Mouse (Mus musculus) MEL (cell line): Measurements from ENCODE around the gene Rpl7l1. TPM values are rescaled to one million over a fixed set of nuclear protein-coding genes. Genes with fewer than 3 reads are reported as not detected.

Experiments
- DNase-seq: peaks from one replicate; pipeline ENCODE4 v3.0.0; 2011; ENCODE audit warnings: low read depth, low spot score
- H3K27ac ChIP-seq: 2 replicates; pipeline ENCODE4 v1.5.1; 2012; ENCODE audit warnings: low read depth, mild to moderate bottlenecking, control low read depth, low read length, moderate library complexity; ENCODE audit not compliant: control insufficient read depth
- H3K27me3 ChIP-seq, 2 experiments: fragments of 150-350 bp in 1 of 2; sonication (generic) in 1 of 2; 2 replicates each; pipeline ENCODE4 v1.6.1; 2012; ENCODE audit warnings: low read length in 2 of 2, mild to moderate bottlenecking in 2 of 2, improper control_type of control experiment in 1 of 2, moderate library complexity in 1 of 2; ENCODE audit not compliant: insufficient read depth in 2 of 2, control insufficient read depth in 1 of 2
- H3K36me3 ChIP-seq, 2 experiments: 2 replicates each; pipeline ENCODE4 v1.6.1; 2012 to 2014; ENCODE audit warnings: low read length in 2 of 2, improper control_type of control experiment in 1 of 2, inconsistent platforms in 1 of 2, mild to moderate bottlenecking in 1 of 2; ENCODE audit not compliant: insufficient read depth in 2 of 2, control insufficient read depth in 1 of 2
- H3K4me1 ChIP-seq, 2 experiments: fragments of 150-350 bp in 1 of 2; sonication (generic) in 1 of 2; 2 replicates each; pipeline ENCODE4 v1.6.1; 2012; ENCODE audit warnings: low read length in 2 of 2, improper control_type of control experiment in 1 of 2, mild to moderate bottlenecking in 1 of 2; ENCODE audit not compliant: insufficient read depth in 2 of 2, control insufficient read depth in 1 of 2
- H3K4me3 ChIP-seq, 2 experiments: fragments of 150-350 bp in 1 of 2; sonication (generic) in 1 of 2; 2 replicates each; pipeline ENCODE4 v1.5.1; 2012; ENCODE audit warnings: low read depth in 2 of 2, low read length in 2 of 2, mild to moderate bottlenecking in 2 of 2, moderate library complexity in 2 of 2, control low read depth in 1 of 2, improper control_type of control experiment in 1 of 2; ENCODE audit not compliant: control insufficient read depth in 1 of 2, insufficient read depth in 1 of 2
- H3K79me2 ChIP-seq: 2 replicates; pipeline ENCODE4 v1.6.1; 2012; ENCODE audit warnings: mild to moderate bottlenecking, low read length, moderate library complexity; ENCODE audit not compliant: control insufficient read depth, poor library complexity, insufficient read depth
- H3K9ac ChIP-seq: 2 replicates; pipeline ENCODE4 v1.6.1; 2012; ENCODE audit warnings: low read depth, mild to moderate bottlenecking, control low read depth, low read length, moderate library complexity; ENCODE audit not compliant: control insufficient read depth, poor library complexity, severe bottlenecking
- H3K9me3 ChIP-seq: fragments of 150-350 bp; sonication (generic); replicated peaks from 2 replicates; pipeline ENCODE4 v1.6.1; 2012; ENCODE audit warnings: mild to moderate bottlenecking, low read length, improper control_type of control experiment, moderate library complexity; ENCODE audit not compliant: insufficient read depth
- BHLHE40 ChIP-seq: IDR thresholded peaks from 2 replicates; pipeline ENCODE4 v1.6.1; 2012; ENCODE audit warnings: low read depth, mild to moderate bottlenecking, inconsistent platforms, low read length, improper control_type of control experiment, borderline replicate concordance
- CHD1 ChIP-seq: IDR thresholded peaks from 2 replicates; pipeline ENCODE4 v1.6.1; 2012; ENCODE audit warnings: low read depth, mild to moderate bottlenecking, inconsistent platforms, low read length, improper control_type of control experiment
- CHD2 ChIP-seq: IDR thresholded peaks from 2 replicates; pipeline ENCODE4 v1.6.1; 2011; ENCODE audit warnings: low read length, improper control_type of control experiment
- CTCF ChIP-seq, 3 experiments: IDR thresholded peaks in 2 of 3; conservative IDR thresholded peaks in 1 of 3; 2 replicates each; pipeline ENCODE4 v1.5.1; 2011 to 2012; ENCODE audit warnings: low read length in 3 of 3, low read depth in 2 of 3, mild to moderate bottlenecking in 2 of 3, improper control_type of control experiment in 1 of 3, inconsistent platforms in 1 of 3, mixed read lengths in 1 of 3, moderate library complexity in 1 of 3; ENCODE audit not compliant: control insufficient read depth in 1 of 3, insufficient read depth in 1 of 3, poor library complexity in 1 of 3, severe bottlenecking in 1 of 3
- E2F4 ChIP-seq: IDR thresholded peaks from 2 replicates; pipeline ENCODE4 v1.6.1; 2011; ENCODE audit warnings: low read depth, low read length, improper control_type of control experiment, borderline replicate concordance
- ETS1 ChIP-seq: IDR thresholded peaks from 2 replicates; pipeline ENCODE4 v1.6.1; 2012; ENCODE audit warnings: low read depth, mild to moderate bottlenecking, inconsistent platforms, low read length, improper control_type of control experiment, moderate library complexity
- GATA1 ChIP-seq: IDR thresholded peaks from 2 replicates; pipeline ENCODE4 v1.6.1; 2011; ENCODE audit warnings: low read depth, low read length, improper control_type of control experiment
- HCFC1 ChIP-seq: IDR thresholded peaks from 2 replicates; pipeline ENCODE4 v1.6.1; 2012; ENCODE audit warnings: low read depth, mild to moderate bottlenecking, inconsistent platforms, low read length, improper control_type of control experiment, moderate library complexity
- JUND ChIP-seq: IDR thresholded peaks from 2 replicates; pipeline ENCODE4 v1.6.1; 2011; ENCODE audit warnings: low read depth, mild to moderate bottlenecking, improper control_type of control experiment, low read length
- KAT2A ChIP-seq: conservative IDR thresholded peaks from 2 replicates; pipeline ENCODE4 v1.6.1; 2012; ENCODE audit warnings: low read depth, low read length, improper control_type of control experiment, inconsistent platforms
- MAFK ChIP-seq: IDR thresholded peaks from 2 replicates; pipeline ENCODE4 v1.6.1; 2011; ENCODE audit warnings: low read depth, mild to moderate bottlenecking, low read length, improper control_type of control experiment, borderline replicate concordance
- MAX ChIP-seq: IDR thresholded peaks from 2 replicates; pipeline ENCODE4 v1.6.1; 2011; ENCODE audit warnings: low read length, improper control_type of control experiment
- MEF2A ChIP-seq: IDR thresholded peaks from 2 replicates; pipeline ENCODE4 v1.6.1; 2014; ENCODE audit warnings: low read depth, mild to moderate bottlenecking, inconsistent platforms, low read length, improper control_type of control experiment; ENCODE audit not compliant: poor library complexity, insufficient replicate concordance, severe bottlenecking; ENCODE audit errors: extremely low read depth
- MYC ChIP-seq: IDR thresholded peaks from 2 replicates; pipeline ENCODE4 v1.6.1; 2011; ENCODE audit warnings: low read depth, mild to moderate bottlenecking, low read length, improper control_type of control experiment, moderate library complexity
- NELFE ChIP-seq: IDR thresholded peaks from 2 replicates; pipeline ENCODE4 v1.6.1; 2011; ENCODE audit warnings: low read depth, low read length, improper control_type of control experiment
- NRF1 ChIP-seq: IDR thresholded peaks from 2 replicates; pipeline ENCODE4 v1.6.1; 2014; ENCODE audit warnings: low read depth, mild to moderate bottlenecking, inconsistent platforms, low read length, improper control_type of control experiment, moderate library complexity; ENCODE audit not compliant: poor library complexity, insufficient read depth, severe bottlenecking
- POLR2AphosphoS2 ChIP-seq: IDR thresholded peaks from 2 replicates; pipeline ENCODE4 v1.6.1; 2011; ENCODE audit warnings: low read length, improper control_type of control experiment
- RAD21 ChIP-seq: IDR thresholded peaks from 2 replicates; pipeline ENCODE4 v1.6.1; 2011; ENCODE audit warnings: mild to moderate bottlenecking, low read depth, low read length, improper control_type of control experiment
- RCOR1 ChIP-seq: IDR thresholded peaks from 2 replicates; pipeline ENCODE4 v1.6.1; 2012; ENCODE audit warnings: low read depth, mild to moderate bottlenecking, inconsistent platforms, low read length, improper control_type of control experiment
- SIN3A ChIP-seq: IDR thresholded peaks from 2 replicates; pipeline ENCODE4 v1.6.1; 2012; ENCODE audit warnings: low read length, improper control_type of control experiment, inconsistent platforms
- SMC3 ChIP-seq: IDR thresholded peaks from 2 replicates; pipeline ENCODE4 v1.6.1; 2011; ENCODE audit warnings: low read depth, low read length, improper control_type of control experiment
- TAL1 ChIP-seq: IDR thresholded peaks from 2 replicates; pipeline ENCODE4 v1.6.1; 2012; ENCODE audit warnings: mild to moderate bottlenecking, inconsistent platforms, low read length, moderate library complexity, mixed read lengths
- TBP ChIP-seq: IDR thresholded peaks from 2 replicates; pipeline ENCODE4 v1.8.0; 2011; ENCODE audit warnings: low read depth, low read length, improper control_type of control experiment
- UBTF ChIP-seq: IDR thresholded peaks from 2 replicates; pipeline ENCODE4 v1.6.1; 2012; ENCODE audit warnings: low read depth, mild to moderate bottlenecking, inconsistent platforms, low read length, improper control_type of control experiment, moderate library complexity, borderline replicate concordance; ENCODE audit not compliant: insufficient read depth
- USF1 ChIP-seq: IDR thresholded peaks from 2 replicates; pipeline ENCODE4 v1.6.1; 2014; ENCODE audit warnings: low read depth, mild to moderate bottlenecking, inconsistent platforms, low read length, improper control_type of control experiment, moderate library complexity
- ZC3H11A ChIP-seq: IDR thresholded peaks from 2 replicates; pipeline ENCODE4 v1.6.1; 2012; ENCODE audit warnings: low read depth, mild to moderate bottlenecking, inconsistent platforms, low read length, improper control_type of control experiment
- ZKSCAN1 ChIP-seq: IDR thresholded peaks from 2 replicates; pipeline ENCODE4 v1.6.1; 2012; ENCODE audit warnings: low read depth, mild to moderate bottlenecking, inconsistent platforms, low read length, improper control_type of control experiment, moderate library complexity
- ZMIZ1 ChIP-seq: IDR thresholded peaks from 2 replicates; pipeline ENCODE4 v1.6.1; 2012; ENCODE audit warnings: low read depth, mild to moderate bottlenecking, inconsistent platforms, low read length, improper control_type of control experiment, moderate library complexity
- ZNF384 ChIP-seq: IDR thresholded peaks from 2 replicates; pipeline ENCODE4 v1.6.1; 2012; ENCODE audit warnings: low read depth, mild to moderate bottlenecking, inconsistent platforms, low read length, improper control_type of control experiment
- polyA plus RNA-seq, 2 experiments: library from polyadenylated mRNA; stranded (reverse) in 1 of 2; unstranded in 1 of 2; fragments of >175 nt in 1 of 2; fragments of >200 nt in 1 of 2; gene quantifications; 2 replicates each; pipeline versions ENCODE4 v1.2.1 to v1.2.4; 2012; ENCODE audit warnings: low replicate concordance in 2 of 2, low read depth in 1 of 2; ENCODE audit not compliant: insufficient read length in 2 of 2, insufficient read depth in 1 of 2, missing spikeins in 1 of 2
- total RNA-seq: library from RNA; depleted of rRNA; stranded (reverse); fragments of 300-350 nt; gene quantifications from 2 replicates; pipeline ENCODE4 v1.2.3, GENCODE M21; 2012

Rpl7l1 gene
- total and polyA plus RNA-seq, 3 experiments: 166 to 342 (median 174) TPM

- Histone ChIP-seq H3K79me2 (no peaks in the 10 kb centered on the region), H3K27me3 (peaks cover 6 to 9% of the 10 kb centered on the region in 2 experiments), H3K9me3 (no peaks in the 10 kb centered on the region), H3K4me3 (no peak overlapping the region), H3K4me1 (no peaks in the 10 kb centered on the region), H3K36me3 (no peaks in the 10 kb centered on the region), H3K9ac (no peak overlapping the region), H3K27ac (no peak overlapping the region)
- DNase-seq: no peak
- TF ChIP-seq TBP (no peak), USF1 (no peak), UBTF (no peak), CTCF (IDR thresholded peaks at IDR 0.05 in 2 of 3, conservative IDR thresholded peaks at IDR 0.05 in 1 of 3; ENCODE audit: control insufficient read depth in 1 of 3, insufficient read depth in 1 of 3, low read depth in 2 of 3, low read length in 3 of 3, poor library complexity in 1 of 3, severe bottlenecking in 1 of 3) (no peak), CHD1 (no peak)
These were observed 23.7 kb downstream of the Rpl7l1 start for GRCm38 (mm10) chr17:46758753-46759152.

GRCm38 (mm10) chr17:46751794-46752556 is 30.5 kb downstream of the Rpl7l1 start, which contains the start of gene Cnpy3:
Gene Cnpy3, minus strand, starts transcription at chr17:46752214.
- H3K9ac ChIP-seq: peak within 1 kb of the TSS; percentile 85
- H3K4me3 ChIP-seq: peak within 1 kb of the TSS; percentile 62 to 77
- H3K9me3 ChIP-seq: no peaks in the 10 kb centered on the region
- peaks cover 26% of the 10 kb centered on the region for H3K79me2 ChIP-seq
- H3K27me3 ChIP-seq: no peaks in the 10 kb centered on the region
- H3K36me3 ChIP-seq: peaks cover 4 to 12% of the 10 kb centered on the region in 2 experiments
- peaks cover 2 to 9% of the 10 kb centered on the region in 2 experiments; a peak in 3 of 4 replicates for H3K4me1 ChIP-seq
- peak within 1 kb of the TSS; percentile 95 for H3K27ac ChIP-seq
- DNase-seq: peak; percentile 100
- TF ChIP-seq MYC (peak; percentile 84), SIN3A (peak; percentile 92), NRF1 (peak; percentile 70), KAT2A (peak; percentile 49; the same call in 1 of the 2 replicates), ETS1 (0 out of 2 replicates have a peak, but pooled peaks have one; percentile 53), NELFE (peak; percentile 92), HCFC1 (peak; percentile 86), ZKSCAN1 (no peak), ZC3H11A (no peak), CHD1 (no peak), GATA1 (peak; percentile 35; the same call in 1 of the 2 replicates), ZNF384 (peak; percentile 97), CHD2 (peak; percentile 43; the same call in 1 of the 2 replicates), POLR2AphosphoS2 (peak; percentile 79; the same call in 1 of the 2 replicates), SMC3 (no peak), MAX (peak; percentile 97), RCOR1 (no peak), BHLHE40 (peak; percentile 99), RAD21 (no peak), TAL1 (no peak), CTCF (IDR thresholded peaks at IDR 0.05 in 2 of 3, conservative IDR thresholded peaks at IDR 0.05 in 1 of 3; ENCODE audit: control insufficient read depth in 1 of 3, insufficient read depth in 1 of 3, low read depth in 2 of 3, low read length in 3 of 3, poor library complexity in 1 of 3, severe bottlenecking in 1 of 3) (no peak), MEF2A (no peak), E2F4 (peak; percentile 89; the same call in 1 of the 2 replicates), ZMIZ1 (peak; percentile 72; the same call in 1 of the 2 replicates), UBTF (0 out of 2 replicates have a peak, but pooled peaks have one; percentile 15), JUND (no peak), MAFK (no peak)
